Mouse (Mus musculus): ENCODE results near the gene Foxd3.

Gene Foxd3

DNA sequence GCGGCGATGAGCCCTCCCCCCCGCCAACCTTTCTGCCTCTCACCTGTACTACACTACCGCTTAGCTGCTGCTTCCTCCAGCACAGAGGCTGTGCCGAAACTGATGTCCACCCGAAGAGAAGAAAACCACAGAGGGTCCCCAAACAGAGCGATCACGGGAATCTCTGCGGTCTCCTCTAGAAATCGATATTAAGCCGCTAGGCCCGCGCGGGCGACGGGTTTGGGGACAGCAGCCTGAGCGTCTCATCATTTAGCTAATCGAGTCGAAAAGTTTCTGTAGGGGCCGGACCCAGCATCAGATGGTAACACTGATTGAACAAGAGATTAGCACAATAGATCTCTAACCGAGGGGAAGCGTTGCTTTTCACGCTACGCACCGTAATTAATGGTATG, 2.9 kb upstream of the Foxd3 start:
- POLR2A ChIA-PET = interaction anchor here (0.6 to 18.7 kb wide), 23 partner anchors 9 to 867 kb away, joined by 3 to 421 read pairs (median 4); partner anchors contain the start of gene Alg6 (in 2 of the 4)
- CTCF ChIA-PET = interaction anchor here in 3 of 4 experiments (0.7 to 2.0 kb wide), 8 partner anchors 9 to 92 kb away, joined by 3 to 10 read pairs (median 4); no protein-coding TSS in a partner anchor

DNA sequence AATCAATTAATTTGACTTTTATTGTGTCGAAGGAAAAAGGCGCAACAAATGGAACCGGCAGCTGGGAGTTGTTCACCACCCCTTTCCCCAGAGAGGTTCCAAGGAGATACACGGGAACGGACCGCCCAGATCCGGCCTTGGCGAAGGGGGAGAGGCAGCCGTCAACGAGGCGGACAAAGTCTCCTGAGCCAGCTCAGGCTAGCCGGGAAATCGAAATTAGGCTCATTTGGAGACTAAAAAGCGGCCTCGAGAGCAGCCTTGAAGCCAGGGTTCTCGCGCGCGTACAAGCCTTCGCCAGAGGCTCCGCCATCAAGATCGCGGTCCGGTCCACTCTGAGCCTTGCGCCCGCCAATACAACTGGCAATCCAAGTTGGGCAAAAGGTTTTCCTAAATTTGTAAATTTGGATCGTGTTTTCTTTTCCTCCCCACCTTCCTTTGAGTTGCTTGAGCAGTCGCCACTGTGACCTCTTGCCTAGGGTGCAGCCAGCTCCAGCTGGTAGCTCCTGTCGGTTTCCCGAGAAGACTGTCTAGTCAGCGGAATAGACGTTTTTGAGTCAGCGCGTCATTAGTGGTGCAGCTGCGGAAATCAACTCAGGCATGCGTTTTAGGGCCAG, 2.4 kb upstream of the Foxd3 start:
- ChIA-PET CTCF (interaction anchor here in 3 of 4 experiments (1.1 to 2.0 kb wide), 7 partner anchors 9 to 93 kb away, joined by 3 to 10 read pairs (median 4); no protein-coding TSS in a partner anchor), POLR2A (interaction anchor here (0.6 to 18.7 kb wide), 25 partner anchors 9 to 868 kb away, joined by 3 to 421 read pairs (median 4); partner anchors contain the start of genes Alg6 (in 2 of the 4) and Efcab7 (in 1 of the 4))

DNA sequence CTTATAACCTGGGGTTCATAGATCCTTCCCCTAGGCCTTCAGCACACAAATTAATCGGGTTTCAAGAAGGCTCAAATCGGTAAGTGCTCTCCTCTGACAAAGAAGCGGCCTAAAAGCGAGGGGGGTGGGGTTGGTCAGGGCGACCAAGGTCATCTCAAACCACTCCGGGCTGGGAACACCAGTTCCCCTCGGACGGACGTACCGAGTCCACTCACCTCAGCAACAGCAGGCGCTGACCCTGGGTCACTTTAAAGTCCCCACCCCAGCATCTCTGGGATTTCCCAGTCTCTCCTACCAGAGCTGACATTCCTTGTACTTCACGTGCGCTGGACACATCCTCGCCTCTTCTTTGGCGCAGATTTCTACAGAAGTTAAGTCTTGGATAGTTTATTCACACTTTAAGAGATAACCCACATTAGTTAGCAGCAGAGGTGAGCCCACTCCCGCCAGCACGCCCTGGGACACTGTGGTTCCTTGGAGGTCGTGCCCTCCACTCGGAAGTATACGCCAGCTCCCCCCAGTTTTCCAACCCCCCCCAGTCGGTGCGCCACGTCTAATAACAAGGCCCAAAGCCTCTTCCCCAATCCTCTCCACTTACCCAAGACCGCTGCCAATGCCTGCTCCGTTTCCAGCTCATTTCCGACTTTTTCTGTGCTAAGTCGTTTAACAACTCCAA, 1.3 kb upstream of the Foxd3 start:
- CTCF ChIA-PET = interaction anchor here (0.6 to 2.0 kb wide), 5 partner anchors 8 to 927 kb away, joined by 3 to 10 read pairs (median 5); no protein-coding TSS in a partner anchor
- POLR2A ChIA-PET = interaction anchor here (0.6 to 18.7 kb wide), 25 partner anchors 8 to 839 kb away, joined by 3 to 421 read pairs (median 4); partner anchors contain the start of genes Alg6 (in 2 of the 4) and Efcab7 (in 1 of the 4)

DNA sequence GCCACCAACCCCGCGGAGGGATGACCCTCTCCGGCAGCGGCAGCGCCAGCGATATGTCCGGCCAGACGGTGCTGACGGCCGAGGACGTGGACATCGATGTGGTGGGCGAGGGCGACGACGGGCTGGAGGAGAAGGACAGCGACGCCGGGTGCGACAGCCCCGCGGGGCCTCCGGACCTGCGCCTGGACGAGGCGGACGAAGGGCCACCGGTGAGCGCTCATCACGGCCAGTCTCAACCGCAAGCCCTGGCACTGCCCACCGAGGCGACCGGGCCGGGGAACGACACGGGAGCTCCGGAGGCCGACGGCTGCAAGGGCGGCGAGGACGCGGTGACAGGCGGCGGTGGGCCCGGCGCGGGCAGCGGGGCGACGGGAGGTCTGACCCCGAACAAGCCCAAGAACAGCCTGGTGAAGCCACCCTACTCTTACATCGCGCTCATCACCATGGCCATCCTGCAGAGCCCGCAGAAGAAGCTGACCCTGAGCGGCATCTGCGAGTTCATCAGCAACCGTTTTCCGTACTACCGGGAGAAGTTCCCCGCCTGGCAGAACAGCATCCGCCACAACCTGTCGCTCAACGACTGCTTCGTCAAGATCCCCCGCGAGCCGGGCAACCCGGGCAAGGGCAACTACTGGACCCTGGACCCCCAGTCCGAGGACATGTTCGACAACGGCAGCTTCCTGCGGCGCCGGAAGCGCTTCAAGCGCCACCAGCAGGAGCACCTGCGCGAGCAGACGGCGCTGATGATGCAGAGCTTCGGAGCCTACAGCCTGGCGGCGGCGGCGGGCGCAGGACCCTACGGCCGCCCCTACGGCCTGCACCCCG, 718 bp downstream of the Foxd3 start:
- ChIA-PET CTCF (interaction anchor here in 3 of 4 experiments (0.6 to 2.1 kb wide), 8 partner anchors 11 to 290 kb away, joined by 3 to 6 read pairs (median 4); no protein-coding TSS in a partner anchor), POLR2A (interaction anchor here (0.5 to 18.7 kb wide), 35 partner anchors 11 to 1990 kb away, joined by 3 to 421 read pairs (median 5); partner anchors contain the start of gene Alg6 (in 3 of the 4))

DNA sequence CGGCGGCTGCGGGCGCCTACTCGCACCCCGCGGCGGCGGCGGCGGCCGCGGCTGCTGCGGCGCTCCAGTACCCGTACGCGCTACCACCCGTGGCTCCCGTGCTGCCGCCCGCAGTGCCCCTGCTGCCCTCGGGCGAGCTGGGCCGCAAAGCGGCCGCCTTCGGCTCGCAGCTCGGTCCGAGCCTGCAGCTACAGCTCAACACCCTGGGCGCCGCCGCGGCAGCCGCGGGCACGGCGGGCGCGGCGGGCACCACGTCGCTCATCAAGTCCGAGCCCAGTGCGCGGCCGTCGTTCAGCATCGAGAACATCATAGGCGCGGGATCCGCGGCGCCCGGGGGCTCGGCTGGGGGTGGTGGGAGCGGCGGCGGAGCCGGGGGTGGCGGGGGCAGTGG, 1.3 kb downstream of the Foxd3 start:
- CTCF ChIA-PET = interaction anchor here in 2 of 4 experiments (0.6 to 2.1 kb wide), 3 partner anchors 15 to 37 kb away, joined by 3 to 6 read pairs (median 4); no protein-coding TSS in a partner anchor
- POLR2A ChIA-PET = interaction anchor here (0.5 to 18.7 kb wide), 26 partner anchors 11 to 1990 kb away, joined by 3 to 421 read pairs (median 6); partner anchors contain the start of gene Alg6 (in 2 of the 4)

DNA sequence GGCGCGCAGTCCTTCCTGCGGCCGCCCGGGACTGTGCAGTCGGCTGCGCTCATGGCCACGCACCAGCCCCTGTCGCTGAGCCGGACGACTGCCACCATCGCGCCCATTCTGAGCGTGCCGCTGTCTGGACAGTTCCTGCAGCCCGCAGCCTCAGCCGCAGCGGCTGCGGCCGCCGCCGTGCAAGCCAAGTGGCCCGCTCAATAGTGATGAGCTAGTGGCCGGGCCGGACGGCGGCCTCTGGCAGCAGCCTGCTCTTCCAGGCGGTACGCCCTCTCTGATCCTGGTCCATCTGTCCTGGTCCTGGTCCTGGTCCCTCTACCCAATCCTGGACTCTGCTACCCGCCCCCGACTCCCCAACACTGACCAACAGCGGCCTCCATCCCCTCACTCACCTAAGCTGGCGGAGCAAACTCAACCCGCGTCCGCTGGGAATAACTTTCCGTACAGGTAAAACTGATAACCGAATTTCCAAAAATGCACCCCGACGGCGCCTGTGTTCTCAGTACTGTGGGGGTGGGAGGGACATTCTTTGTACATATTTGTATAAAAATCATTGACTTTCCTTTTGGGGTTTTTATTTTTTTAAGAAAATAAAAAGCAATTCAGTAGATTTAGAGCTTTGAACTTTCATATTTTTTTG, 1.9 kb downstream of the Foxd3 start:
- CTCF ChIA-PET = interaction anchor here in 2 of 4 experiments (0.6 to 2.1 kb wide), 3 partner anchors 16 to 36 kb away, joined by 3 to 6 read pairs (median 4); no protein-coding TSS in a partner anchor

DNA sequence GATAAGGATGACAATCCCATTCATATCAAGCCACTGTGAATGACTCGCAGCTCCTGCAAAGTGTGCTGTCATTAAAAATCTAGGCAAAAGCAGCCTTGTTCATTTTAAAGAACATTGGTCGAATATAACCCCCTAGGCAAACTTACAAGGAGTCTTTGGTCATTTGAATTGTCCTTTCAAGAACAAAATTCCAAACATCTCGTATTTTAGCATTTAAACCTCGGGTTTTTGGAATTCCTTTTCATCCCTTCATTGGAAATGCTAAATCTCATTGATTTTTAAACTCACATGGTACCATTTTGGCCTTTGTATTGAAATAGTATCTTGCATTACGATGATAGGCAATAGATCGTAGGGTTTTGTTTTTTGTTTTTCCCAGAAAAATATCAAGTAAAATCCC, 2.8 kb downstream of the Foxd3 start:
- CTCF ChIA-PET = no interaction called here

More for the DNA sequence above, 1.9 kb downstream of the Foxd3 start:
- POLR2A ChIA-PET = interaction anchor here (0.6 to 18.7 kb wide), 25 partner anchors 11 to 1327 kb away, joined by 3 to 421 read pairs (median 6); partner anchors contain the start of gene Alg6 (in 2 of the 4)

DNA sequence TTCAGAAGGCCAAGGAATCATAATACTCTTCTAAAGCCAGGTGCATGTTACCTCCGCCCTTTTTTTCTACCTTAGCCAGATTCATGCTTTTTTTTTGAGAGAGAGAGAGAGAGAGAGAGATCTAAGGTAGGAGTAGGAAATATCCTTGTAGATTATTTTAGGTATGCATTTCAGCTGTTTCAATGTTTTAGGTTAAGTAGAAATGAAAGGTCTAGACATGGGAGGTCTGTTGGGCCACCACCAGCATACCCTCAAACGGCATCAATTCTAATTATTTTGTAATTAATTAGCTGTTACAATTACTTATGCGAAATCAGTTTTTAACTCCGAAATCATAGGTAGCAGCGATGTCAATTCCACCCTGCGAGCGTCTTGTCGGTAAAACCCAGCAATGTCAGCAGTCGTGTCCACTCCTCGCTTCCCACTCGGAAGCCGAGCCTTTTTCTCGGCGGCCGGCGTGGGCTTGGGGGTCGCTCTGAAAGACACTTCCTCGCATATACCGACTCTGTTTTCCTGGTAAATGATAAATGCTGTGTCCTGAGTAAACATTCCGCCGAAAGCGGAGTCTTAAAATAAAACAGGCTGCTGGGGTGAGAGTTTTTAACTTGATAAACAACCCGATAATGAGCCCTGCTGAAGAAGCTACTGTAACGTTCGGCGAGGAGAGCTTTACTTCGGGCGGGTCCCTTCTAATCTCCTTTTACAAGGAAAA, 3.4 kb downstream of the Foxd3 start:
- ChIA-PET CTCF (interaction anchor here in 3 of 4 experiments (0.7 to 2.8 kb wide), 5 partner anchors 9 to 34 kb away, joined by 3 to 22 read pairs (median 10); no protein-coding TSS in a partner anchor), POLR2A (interaction anchor here (0.6 to 21.8 kb wide), 25 partner anchors 2 to 108 kb away, joined by 3 to 421 read pairs (median 6); partner anchors contain the start of genes Alg6 (in 2 of the 4) and Foxd3 (in 1 of the 4))

More for the DNA sequence above, 2.8 kb downstream of the Foxd3 start:
- POLR2A ChIA-PET = interaction anchor here in 3 of 4 experiments (1.1 to 21.8 kb wide), 9 partner anchors 2 to 57 kb away, joined by 3 to 421 read pairs (median 19); partner anchors contain the start of genes Alg6 (in 2 of the 3) and Foxd3 (in 1 of the 3)

DNA sequence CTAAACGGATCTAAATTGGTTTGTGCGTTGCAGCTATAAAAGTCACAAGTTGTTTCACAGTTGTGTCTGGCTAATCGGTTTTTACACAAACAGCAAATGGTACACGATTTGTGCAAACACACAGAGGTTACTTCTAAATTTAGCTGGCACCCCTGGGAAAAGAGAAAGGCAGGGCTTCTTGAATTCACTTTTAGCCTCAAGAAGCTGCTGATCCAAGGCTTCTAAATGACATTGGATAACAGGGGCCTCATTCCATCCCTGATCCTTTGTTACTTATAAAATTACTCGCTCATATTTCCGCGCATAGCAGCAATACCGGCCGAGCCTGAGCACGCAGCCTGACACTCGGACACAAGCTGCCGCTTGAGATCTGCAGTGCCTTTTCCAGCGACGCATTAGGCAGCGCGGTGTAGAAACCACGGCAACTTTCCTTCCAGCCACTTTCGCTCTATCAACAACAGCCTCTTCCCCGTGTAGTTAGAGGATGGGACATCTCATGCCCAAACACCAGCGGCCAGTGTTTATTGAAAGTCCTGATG, 4.0 kb downstream of the Foxd3 start:
- ChIA-PET POLR2A (interaction anchor here (0.6 to 21.8 kb wide), 32 partner anchors 3 to 107 kb away, joined by 3 to 421 read pairs (median 6); partner anchors contain the start of genes Alg6 (in 3 of the 4) and Foxd3 (in 1 of the 4)), CTCF (interaction anchor here (0.6 to 4.0 kb wide), 18 partner anchors 9 to 107 kb away, joined by 3 to 35 read pairs (median 6); no protein-coding TSS in a partner anchor)

DNA sequence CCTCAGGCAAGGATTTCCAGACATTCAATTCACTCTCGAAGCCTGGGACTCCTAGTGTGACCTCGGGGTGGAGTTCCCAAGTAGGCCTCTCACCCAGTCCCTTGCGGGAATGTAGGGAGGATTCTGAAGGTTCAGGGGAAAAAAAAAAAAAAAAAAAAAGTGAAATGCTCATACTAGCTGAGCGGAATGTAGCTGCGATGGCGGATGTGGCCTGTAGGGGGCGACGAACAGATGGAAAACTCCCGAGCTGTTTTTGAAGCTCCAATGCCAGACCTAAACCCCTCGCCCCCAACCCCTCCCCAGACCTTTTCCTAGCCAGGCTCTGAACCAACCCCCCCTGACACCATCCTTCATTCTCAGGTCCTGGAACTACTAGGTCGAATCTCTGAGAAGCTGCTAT, 4.9 kb downstream of the Foxd3 start:
- ChIA-PET CTCF (interaction anchor here (0.5 to 4.0 kb wide), 36 partner anchors 9 to 1470 kb away, joined by 3 to 35 read pairs (median 5); no protein-coding TSS in a partner anchor), POLR2A (interaction anchor here (0.5 to 21.8 kb wide), 35 partner anchors 4 to 221 kb away, joined by 3 to 421 read pairs (median 6); partner anchors contain the start of genes Alg6 (in 3 of the 4) and Foxd3 (in 1 of the 4))

DNA sequence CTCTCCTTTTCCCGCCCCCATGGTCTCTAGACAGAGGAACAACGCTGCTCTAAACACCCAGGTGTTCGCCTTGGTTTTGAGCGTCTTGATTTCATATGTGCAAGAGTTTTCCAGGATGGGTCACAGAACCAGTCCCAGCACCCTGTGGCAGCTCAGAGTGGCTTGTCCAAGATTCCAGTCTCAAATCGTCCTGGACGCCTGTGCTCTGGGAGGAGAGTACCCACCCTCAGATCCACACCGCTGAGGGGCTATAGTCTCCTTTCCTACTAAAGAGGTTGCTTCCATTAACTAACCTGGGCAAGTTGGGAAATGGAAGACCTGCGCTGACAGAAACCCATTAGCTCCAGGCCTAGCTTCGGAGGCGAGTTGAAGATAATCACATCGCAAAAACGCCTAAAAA, 5.9 kb downstream of the Foxd3 start:
- ChIA-PET CTCF (interaction anchor here (0.5 to 4.0 kb wide), 14 partner anchors 8 to 1624 kb away, joined by 3 to 35 read pairs (median 6); no protein-coding TSS in a partner anchor), POLR2A (interaction anchor here (0.6 to 21.8 kb wide), 20 partner anchors 5 to 1417 kb away, joined by 3 to 421 read pairs (median 13); partner anchors contain the start of genes Alg6 (in 2 of the 4) and Foxd3 (in 1 of the 4))

DNA sequence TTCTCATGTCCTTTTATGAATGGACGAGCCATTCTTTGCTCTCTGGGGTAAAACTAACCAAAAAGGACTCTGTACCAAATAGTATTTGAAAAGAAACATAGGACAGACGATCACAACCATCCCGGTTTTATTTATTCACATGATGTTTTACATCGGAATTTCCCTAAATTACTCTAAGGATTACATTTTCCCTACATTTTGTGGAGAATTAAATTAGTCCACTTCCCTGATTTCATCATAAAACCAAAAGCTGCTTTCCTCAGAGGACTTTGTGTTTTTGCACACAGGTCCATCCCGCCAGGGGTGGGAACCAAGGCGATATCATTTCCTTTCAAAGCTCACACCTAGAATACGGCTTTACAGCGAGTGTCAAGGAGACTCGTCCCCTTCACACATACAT, 6.3 kb downstream of the Foxd3 start:
- ChIA-PET CTCF (interaction anchor here (0.5 to 4.0 kb wide), 12 partner anchors 9 to 373 kb away, joined by 3 to 35 read pairs (median 6); partner anchors contain the start of gene Alg6 (in 1 of the 4)), POLR2A (interaction anchor here (0.7 to 21.8 kb wide), 19 partner anchors 5 to 220 kb away, joined by 4 to 421 read pairs (median 14); partner anchors contain the start of genes Alg6 (in 2 of the 4) and Foxd3 (in 1 of the 4))

DNA sequence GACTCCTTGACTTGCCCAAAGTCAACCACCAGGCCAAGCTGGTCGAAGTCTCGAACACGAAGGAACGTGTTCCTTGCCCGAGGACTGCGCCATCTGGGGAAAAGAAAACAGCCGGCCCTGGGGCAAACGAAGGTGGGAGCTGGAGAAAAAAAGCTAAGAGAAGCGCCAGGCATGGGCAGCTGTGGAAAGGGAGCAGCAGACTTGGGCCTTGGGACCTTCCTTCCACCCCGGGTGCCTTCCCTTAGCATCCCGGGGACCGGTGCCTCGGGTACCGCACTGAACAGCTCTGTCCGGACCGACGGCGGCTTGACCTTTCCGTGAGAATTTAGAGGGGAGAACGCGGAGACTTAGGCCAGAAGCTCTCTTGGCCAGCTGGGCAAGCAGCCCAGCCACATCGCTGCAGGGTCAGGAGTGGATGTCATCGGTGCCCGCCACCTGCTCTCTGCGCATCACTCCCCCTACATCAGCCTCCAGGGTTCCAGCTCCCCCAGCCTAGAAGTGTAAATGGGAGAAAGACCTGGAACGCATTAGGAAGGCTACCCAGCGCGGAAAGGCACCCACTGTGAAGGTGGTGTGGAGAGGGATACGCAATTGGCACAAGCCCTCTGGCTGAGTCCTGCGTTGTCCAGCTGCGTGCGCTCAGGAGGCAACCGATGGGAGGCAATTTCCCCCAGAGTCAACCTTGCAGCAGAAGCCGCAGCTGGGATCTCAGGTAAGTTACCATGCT, 6.9 kb downstream of the Foxd3 start:
- ChIA-PET POLR2A (interaction anchor here (0.6 to 21.8 kb wide), 22 partner anchors 6 to 219 kb away, joined by 3 to 421 read pairs (median 8); partner anchors contain the start of genes Alg6 (in 2 of the 4) and Foxd3 (in 1 of the 4)), CTCF (interaction anchor here in 3 of 4 experiments (0.5 to 4.0 kb wide), 17 partner anchors 7 to 219 kb away, joined by 3 to 35 read pairs (median 4); partner anchors contain the start of genes Alg6 (in 2 of the 3) and Foxd3 (in 1 of the 3))

DNA sequence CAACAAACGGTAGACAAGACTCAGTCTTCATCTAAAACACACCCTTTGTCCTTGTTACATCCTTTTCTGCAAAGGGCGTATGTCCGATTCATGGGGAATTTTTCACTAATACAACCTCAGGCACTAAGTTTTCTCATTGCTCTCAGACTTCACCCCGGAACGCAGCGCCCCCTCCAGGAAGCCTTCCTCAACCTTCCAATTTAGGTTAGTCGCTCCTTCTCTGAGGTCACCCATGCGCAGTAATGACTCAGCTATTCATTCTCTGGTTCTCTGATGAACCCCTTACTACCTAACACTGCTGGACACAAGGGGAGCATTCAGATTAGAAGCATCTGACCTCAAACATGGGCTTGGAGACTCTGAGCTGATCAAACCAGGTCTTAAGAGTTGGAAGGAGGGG, 7.6 kb downstream of the Foxd3 start:
- ChIA-PET POLR2A (interaction anchor here (0.5 to 21.8 kb wide), 19 partner anchors 6 to 145 kb away, joined by 3 to 421 read pairs (median 10); partner anchors contain the start of genes Alg6 (in 2 of the 4) and Foxd3 (in 1 of the 4)), CTCF (interaction anchor here (0.5 to 4.0 kb wide), 15 partner anchors 8 to 1884 kb away, joined by 3 to 35 read pairs (median 3); partner anchors contain the start of genes Alg6 (in 1 of the 4) and Foxd3 (in 1 of the 4))

Data from embryonic stem cell, embryonic (primary cell).